Mouse (Mus musculus) monocyte, adult 2 months (primary cell): ENCODE measurements around the gene Snrnp25.
"Not testable (repeated sequence)": the region's sequence is repeated elsewhere in the genome, so short reads cannot be mapped to it uniquely, and the experiment has no call there.

Experiments used
- DNase-seq, 2 experiments: peaks; one replicate each; pipeline ENCODE4 v3.0.0; 2022; ENCODE audit warnings: low spot score in 2 of 2, low read depth in 1 of 2

Snrnp25 gene

DNA sequence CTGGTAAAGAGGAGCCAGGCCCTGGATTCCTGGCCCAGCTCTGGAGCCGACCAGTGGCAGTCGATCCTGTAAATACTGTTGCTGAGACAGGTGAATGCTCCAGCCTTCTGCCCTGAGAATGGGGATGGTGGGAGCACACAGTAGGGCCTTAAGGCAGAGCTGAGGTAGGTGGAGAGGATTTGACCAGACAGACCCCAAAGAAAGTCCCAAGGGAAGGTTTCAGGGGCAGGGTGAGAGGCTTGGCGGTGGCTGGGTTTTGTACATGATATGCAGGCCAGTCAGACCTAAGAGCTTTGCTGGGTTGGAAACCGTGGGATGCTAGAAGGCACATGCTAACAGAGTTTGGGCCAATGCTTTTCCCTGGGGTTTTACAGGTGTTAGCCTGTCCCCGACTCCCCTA is 10.6 kb upstream of the Snrnp25 start:
- DNase-seq, result no peak

- no peak for DNase-seq
These were observed 9.2 kb upstream of the Snrnp25 start for GRCm38 (mm10) chr11:32195867-32196540.

DNA sequence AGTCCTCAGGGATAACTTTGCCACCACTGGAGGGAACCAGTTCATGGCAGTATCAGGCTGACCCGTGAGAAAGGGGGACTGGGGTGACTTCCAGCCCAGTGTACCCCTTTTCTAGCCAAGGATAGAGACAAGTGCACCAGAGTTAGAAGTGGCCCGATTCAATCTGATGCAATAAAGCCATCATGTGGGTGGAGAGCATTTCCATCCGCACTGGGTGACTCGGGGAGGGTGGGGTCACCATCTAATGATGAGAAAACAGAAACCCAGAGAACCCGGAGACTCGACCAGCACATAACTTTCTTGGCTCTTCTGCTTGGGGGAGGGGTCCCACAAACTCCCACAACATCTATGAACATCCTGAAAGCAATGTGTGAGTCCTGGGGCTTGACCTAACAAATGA is 8.5 kb upstream of the Snrnp25 start:
- DNase-seq, result no peak

DNA sequence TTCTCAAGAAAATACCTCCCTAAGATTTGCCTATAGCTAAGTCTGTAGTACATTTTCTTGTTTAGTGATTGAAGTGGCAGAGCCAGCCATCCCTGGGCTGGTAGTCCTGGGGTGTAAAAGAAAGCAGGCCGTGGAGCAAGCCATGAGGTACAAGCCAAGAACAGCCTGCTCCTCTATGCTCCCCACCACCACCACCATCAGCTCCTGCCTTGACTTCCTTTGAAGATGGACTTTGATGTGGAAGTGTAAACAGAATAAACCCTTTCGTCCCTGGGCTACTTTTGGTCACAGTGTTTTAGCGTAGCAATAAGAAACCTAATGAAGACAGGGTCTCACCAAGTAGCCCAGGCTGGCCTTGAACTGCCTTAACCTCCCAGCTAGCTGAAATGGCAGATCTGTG is 7.4 kb upstream of the Snrnp25 start:
- no peak for DNase-seq

GRCm38 (mm10) chr11:32198256-32198955 is 6.8 kb upstream of the Snrnp25 start:
- DNase-seq, result no peak

GRCm38 (mm10) chr11:32199230-32199629 is 6.0 kb upstream of the Snrnp25 start:
- DNase-seq, result no peak

DNA sequence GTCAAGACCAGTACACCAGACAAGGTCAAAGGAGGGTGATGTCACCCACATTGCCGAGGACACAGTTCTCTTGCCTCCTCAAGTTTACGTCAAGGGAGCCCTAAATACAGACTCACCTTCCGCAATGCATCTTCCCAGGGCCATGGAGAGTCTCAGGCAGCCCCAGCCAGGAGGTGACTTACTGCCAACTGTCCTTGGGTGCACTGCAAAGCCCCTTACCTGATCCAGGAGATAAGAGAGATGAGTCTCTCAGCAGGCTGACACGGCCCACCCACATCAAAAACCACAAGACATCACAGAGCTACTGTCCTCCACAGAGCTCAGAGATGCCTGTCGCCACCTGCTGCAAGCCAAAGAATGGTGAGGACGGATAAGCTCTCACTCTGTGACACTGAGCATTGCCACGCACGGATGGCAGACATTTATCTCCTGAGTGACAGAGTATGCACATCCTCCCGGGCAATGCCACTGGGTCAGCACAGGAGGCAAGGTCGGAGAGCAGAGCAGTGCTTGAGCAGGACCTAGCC is 5.1 kb upstream of the Snrnp25 start, which contains the start of gene Il9r:
Il9r (minus strand) TSS at position 205 of the 527 bp plus-strand sequence.
- DNase-seq, result no peak

- not testable (repeated sequence) for DNase-seq
These were observed 4.2 kb upstream of the Snrnp25 start for GRCm38 (mm10) chr11:32200992-32201391.

GRCm38 (mm10) chr11:32201922-32202685 is 3.1 kb upstream of the Snrnp25 start:
- DNase-seq, result no peak

DNA sequence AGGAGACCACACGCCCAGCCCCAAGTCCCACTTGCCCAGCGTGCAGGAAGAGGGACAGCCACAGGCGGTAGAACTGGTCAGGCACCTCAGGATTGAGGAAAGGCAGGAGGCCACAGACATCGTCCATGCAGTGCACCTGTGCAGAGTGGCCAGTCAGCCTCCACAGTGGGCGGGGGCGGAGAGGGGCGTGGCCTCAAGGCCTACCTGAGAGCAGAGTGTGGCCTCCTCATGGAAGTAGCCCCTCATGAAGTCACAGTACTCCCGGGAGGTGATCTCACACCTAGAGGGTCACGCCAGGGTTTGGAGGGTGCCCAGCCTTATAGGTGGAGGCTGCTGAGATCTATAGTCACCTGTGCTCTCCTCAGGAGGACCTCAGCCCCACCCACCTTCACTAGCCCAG is 5.4 kb downstream of the Snrnp25 start:
- DNase-seq, result no peak

DNA sequence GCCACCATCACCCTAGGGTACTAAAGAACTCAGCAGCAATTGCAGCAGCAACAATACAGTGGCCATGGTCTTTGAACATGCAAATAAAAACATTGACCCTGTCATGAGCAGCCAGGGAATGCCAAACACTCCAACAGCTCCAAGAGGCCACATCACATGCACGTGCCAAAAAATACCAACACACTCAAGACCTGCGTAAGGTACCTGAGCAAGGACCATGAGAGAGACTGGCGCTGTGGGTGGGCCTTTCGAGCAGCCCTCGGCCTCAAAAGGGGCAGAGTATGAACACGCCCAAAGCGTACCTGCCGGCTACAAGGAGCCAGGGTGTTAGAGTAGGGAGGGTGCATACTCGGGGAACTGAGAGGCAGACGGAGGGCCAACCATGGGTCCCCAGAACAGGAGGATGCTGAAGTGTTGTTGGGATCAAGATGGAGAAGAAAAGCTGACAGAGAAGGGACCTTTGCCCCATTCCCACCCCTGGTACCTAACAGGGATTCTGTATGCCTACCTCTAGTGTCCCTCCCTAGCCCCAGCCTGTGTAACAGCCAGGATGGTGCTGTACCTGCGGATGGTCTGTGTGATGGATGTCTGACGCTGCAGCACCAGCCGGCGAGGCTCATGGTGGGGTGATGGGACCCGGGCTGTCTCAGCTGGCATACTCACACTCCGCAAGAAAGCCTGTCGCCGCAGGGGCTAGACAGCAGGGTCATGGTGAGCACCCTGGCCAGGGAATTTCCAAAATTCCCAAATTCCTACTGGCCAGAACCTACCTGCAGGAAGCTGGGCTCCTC is 10.4 kb downstream of the Snrnp25 start:
- DNase-seq, result no peak

GRCm38 (mm10) chr11:32216851-32217250 is 11.6 kb downstream of the Snrnp25 start:
- DNase-seq, result peak in 1 of 2 experiments; percentile 52

GRCm38 (mm10) chr11:32218501-32219050 is 13.4 kb downstream of the Snrnp25 start:
- DNase-seq, result no peak

DNA sequence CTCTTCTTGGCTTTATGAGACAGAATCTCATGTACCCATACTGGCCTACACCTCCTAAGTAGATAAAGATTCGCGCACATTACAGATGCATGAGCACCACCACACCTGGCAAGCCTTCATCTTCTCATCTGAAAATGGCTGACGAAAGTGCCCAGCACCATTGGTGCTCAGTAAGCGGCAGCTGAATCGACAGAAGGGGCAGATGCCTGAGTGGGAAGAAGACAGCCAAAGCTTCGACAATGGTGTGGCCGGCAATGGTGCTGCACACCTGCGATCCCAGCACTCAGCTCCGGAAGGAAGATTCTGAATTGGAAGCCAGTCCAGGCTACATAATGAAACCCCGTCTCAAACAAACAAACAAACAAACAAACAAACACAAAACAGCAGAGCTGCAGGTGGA is 14.1 kb downstream of the Snrnp25 start:
- DNase-seq, result no peak

DNA sequence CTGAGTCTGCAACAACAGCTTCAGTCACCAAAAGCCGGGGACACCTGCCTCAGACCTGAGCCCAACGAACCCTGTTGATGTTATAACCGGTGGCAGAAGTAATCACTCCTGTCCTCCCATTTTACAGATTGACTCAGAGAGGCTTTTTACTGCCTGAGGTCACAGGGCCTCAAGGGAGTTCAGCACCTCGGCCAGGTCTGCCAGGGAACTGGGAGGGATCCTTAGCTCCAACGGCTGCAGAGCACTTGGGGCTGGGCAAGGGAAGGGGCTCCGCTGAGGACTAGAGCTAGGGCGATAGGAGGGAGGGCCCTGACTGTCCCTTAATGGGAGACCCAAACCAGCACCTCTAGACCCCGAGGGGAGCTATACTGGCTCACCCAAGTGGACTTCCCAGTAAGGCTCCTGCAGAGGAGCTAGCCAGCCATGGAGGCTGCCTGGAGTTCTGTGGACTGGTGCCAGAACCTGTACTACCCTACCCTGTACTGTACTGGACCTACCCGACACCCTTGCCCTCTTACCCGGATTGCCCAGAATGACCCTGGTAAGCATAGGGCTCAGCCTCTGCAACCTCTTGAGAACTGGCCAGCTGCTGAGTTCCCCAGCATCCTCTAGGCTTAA is 15.5 kb downstream of the Snrnp25 start:
- DNase-seq, result no peak

DNA sequence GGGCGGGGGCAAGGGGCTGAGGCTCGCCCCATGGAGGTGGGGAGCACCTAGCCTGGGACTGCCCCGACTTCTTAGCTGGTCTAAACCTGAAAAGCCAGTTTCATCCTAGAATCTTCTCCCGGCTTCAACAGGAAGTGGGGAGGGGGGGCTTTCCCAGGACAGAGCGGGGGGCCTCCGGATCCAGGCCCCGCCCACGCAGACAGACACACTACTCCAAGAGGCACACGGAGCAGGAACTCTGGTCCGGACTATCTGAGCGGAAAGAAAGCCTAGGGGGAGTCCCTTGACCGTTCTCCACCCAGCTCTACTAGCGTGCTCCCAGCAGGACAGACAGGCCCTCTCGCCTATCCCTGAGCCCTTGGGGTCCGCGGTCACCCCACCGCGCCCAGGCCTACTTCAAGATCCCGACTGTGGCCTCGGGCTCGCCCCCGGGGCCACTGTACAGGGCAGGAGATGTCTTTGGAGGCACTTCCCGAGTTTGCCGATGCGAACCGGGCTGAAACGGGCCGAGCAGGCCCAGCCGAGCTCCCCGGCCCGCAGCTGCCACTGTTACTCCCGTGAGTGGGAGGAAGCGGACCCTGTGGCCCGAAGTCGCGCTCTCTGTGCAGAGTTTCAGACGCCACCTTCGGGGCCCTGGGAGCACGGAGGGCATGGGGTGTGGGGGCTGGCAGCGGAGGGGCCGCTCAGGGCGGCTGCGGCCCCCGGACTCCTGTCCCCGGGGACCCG is 16.2 kb downstream of the Snrnp25 start:
- DNase-seq, result no peak

GRCm38 (mm10) chr11:32221951-32222409 is 16.8 kb downstream of the Snrnp25 start, which contains the start of gene Rhbdf1:
Gene Rhbdf1, minus strand, starts transcription at chr11:32222300.
- DNase-seq, result no peak

DNA sequence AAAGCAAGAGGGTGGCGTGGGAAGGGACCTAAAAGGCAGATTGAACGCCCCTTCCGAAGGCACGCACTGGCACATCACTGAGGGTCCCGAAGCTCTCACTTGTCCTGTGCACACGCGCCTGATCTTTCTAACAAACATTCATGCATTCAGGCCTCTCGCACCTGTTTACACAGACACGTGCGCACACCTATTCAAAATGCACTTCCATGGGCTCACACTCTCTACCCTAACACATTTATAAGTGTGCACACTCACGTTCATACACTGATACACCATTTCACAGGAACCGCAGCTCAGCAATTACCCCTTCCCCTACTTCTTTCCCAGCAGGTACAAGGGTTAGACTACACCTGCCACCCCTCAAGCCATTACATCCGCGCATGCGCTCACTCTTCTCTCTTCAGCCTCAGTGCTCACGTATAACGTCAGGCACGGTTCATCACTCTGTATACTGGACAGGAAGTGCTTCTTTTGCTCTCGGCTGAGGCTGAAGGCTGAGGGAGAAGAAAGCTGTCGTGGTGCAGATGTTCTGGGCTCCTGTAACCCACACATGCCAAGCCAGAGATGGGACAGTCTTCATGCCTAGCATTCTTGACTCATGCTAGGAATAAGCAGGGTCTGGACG is 17.5 kb downstream of the Snrnp25 start:
- no peak for DNase-seq
